Mouse (Mus musculus) fibroblast of lung, adult 2 months (primary cell): ENCODE measurements around the gene Slc27a4.

Experiments
- DNase-seq: peaks from one replicate; pipeline ENCODE4 v3.0.0-alpha.2; 2011; ENCODE audit warnings: low read depth

Gene Slc27a4

DNA sequence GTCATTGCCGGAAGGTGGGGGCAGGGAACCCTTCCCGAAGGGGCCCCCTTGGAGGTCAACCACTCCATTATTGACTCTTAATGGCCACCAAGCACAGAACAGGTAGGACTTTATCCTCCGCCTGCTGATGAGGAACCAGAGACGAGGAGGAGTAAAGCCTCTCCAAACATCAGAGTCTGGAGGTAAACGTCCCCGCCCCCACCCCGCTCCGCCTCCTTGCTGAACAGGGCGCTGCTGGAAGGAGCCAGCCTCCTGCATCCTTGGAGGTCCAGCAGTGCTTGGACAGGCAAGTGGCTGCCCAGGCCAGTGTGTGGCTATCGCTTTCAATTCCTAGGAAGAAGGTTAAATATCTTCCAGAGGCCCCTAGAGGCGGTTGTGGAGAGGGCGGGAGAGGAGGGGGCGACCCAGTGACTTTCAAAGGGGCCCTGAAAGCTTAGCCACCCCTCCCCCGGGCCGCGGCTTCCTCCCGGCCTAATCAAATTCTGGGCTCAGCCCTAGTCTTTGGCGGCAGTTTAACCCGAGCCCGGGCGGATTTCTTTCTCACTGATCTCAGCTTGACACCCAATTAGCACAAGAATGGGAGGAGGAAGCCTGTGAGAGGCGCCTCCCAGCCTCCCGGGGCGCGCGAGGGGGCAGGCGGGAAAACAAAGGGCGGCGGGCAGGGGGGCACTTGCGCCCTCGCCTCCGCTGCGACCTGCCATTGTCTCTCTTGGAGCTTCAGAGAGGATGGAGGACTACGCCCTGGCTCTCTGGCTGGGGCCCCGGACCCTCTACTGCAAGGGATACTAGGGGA is 17.8 kb downstream of the Slc27a4 start, which contains the start of gene Urm1:
Gene Urm1 (plus strand): TSS at position 51 of the 793 bp plus-strand sequence.
- no peak for DNase-seq

- DNase-seq = no peak
These were observed 24.0 kb downstream of the Slc27a4 start for GRCm38 (mm10) chr2:29826318-29826925.

- peak; percentile 94 for DNase-seq
These were observed 24.7 kb downstream of the Slc27a4 start for GRCm38 (mm10) chr2:29826926-29827708.

DNA sequence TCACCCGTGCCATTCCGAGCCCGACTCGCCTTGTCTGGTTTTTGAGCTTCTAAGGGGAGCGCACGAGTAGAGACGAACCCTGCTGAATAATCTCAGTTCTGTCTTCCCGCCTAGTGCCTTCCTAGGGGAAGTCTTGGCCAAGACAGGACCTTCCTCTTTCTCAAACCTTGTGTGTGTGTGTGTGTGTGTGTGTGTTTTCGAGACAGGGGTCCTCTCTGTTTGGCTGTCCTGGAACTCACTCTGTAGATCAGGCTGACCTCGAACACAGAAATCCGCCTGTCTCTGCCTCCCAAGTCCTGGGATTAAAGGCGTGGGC is 25.2 kb downstream of the Slc27a4 start:
- DNase-seq = no peak

GRCm38 (mm10) chr2:29831106-29831505 is 28.7 kb downstream of the Slc27a4 start:
- DNase-seq = no peak

- DNase-seq = no peak
These were observed 31.4 kb downstream of the Slc27a4 start for GRCm38 (mm10) chr2:29833796-29834195.

GRCm38 (mm10) chr2:29835391-29835899 is 33.0 kb downstream of the Slc27a4 start:
- DNase-seq = no peak

- DNase-seq = no peak
These were observed 37.0 kb downstream of the Slc27a4 start for GRCm38 (mm10) chr2:29839460-29839859.

DNA sequence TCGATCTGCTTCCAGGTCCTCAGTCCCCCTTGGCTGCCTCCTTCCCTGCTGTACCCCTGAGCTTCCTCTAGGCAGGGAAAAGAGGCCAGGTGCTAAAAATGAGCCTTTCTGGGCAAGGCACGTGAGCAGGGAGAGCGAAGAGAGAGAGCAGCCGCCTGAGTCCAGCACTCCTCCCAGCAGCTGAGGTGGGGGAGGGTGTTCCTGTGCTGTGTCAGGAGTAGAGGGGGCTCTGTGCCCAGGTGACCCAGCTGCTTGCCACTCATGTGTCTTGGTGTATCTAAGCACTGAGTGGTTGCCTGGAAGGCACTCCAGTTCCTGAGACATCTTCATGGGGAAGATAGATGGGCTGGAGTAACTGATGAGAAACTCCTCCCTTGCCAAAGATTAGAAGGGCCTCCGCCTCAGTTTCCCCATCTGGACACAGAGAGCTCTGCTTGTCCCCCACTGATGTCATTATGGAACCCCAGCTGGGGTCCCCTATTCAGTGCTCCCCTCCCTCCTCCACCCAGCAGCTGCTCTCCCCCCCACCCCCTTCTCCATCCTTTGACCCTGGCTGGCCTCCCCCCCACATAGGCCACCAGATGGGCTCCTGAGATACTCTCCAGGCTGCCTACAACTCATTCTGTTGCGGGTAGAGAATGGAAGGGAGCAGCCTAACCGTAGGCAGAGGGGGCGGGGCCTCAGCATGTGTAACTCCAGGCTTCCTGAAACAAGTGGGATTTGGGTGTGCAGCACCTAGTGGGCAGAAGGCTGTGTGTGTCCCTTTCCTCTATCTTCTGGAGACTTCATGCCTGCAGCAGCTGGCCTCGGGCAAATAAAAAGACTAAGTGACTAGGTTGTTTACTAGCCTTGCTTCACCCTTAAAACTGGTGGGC is 41.0 kb downstream of the Slc27a4 start:
- no peak for DNase-seq

DNA sequence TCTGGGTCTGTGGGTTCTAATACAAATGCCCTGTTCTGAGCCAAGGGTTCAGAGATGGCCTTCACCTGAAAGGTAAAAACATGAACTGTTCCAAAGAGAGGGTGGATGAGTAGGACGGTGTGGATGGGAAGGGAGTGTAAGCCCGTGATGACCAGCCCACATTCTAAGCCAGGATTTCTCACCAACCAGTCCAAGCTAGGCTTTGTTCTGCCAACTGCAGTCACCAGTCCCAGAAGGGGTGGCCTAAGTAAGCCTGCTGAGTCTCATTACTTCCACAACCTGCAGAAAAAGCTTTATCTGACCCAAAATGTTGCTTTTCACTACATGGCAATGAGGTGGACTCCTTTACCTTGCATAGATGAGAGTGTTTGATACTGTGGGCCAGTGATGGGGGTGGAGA is 41.7 kb downstream of the Slc27a4 start:
- DNase-seq = no peak

DNA sequence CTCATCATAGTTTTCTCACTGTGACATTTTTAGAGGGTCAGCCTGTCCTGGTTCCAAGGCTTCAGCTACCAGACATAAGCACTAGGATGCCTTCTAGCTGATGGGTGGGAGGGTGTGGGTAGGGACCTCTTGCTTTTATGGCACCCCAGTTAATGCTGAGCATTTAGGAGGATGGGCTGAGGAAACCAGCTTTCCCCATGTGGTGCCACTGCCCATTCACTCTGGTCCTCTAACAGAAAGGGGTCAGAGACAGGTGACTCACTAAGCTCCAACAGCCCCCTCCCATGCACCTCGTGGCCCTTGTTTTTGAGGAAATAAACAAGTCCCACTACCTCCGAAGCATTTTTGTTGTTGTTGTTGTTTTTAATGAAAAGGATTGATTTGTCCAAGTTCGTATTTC is 42.2 kb downstream of the Slc27a4 start:
- no peak for DNase-seq

DNA sequence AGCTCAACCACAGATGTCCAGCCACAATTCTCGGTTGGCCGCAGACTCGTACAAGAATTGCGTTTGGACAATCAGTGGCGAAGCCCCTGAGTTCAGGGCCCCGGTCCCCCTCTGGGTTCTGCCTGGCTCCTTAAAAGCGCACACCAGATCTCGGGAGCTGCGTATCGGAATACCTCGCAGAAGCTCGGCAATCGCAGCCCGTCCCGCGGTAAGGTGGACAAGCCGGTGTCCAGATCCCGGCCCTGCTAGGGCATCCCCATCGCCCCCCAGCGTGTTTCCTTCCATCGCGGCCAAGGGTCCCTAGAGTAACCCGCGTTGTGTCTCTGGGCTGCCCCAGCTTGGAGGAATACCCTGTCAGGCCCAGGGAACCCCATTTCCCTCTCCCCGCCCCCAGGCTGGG is 43.2 kb downstream of the Slc27a4 start:
- DNase-seq = no peak

- no peak for DNase-seq
These were observed 43.8 kb downstream of the Slc27a4 start for GRCm38 (mm10) chr2:29846061-29846853.

DNA sequence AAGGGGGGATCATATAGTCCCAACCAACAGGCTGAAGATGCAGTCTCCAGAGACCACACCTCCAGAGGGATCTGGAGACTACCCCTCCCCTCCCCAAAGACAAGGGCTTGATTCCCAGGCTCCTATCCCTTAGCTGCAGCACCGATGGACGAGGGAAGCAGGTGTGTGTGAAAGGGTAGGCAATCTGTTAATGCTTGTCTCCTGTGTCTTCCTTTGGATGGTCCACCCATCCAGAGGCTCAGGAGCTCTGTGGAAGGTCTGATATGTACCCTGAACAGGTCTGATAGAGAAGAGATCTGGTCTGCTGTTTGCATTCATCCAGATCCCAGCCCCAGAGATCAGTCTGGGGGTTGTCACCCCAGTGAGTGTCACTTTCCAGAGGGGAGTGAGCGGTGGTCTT is 44.5 kb downstream of the Slc27a4 start:
- DNase-seq = no peak

DNA sequence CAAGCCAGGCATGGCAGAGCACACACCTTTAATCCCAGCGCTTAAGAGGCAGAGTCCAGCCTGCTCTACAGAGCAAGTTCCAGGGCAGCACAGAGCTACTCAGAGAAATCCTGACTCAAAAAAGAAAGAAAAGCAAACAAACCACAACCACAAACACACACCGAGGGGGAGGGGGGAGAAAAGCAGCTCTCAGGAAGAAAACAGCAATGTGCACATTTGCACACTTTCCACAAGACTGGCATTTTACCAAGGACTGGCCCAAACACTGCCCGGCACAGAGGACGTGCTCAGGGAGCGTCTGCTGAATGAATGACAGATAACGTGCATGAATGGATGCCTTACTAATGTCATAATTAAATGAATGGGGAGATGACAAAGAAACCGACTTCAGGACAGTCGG is 46.6 kb downstream of the Slc27a4 start:
- no peak for DNase-seq

- no peak for DNase-seq
These were observed 47.5 kb downstream of the Slc27a4 start for GRCm38 (mm10) chr2:29849841-29850480.

DNA sequence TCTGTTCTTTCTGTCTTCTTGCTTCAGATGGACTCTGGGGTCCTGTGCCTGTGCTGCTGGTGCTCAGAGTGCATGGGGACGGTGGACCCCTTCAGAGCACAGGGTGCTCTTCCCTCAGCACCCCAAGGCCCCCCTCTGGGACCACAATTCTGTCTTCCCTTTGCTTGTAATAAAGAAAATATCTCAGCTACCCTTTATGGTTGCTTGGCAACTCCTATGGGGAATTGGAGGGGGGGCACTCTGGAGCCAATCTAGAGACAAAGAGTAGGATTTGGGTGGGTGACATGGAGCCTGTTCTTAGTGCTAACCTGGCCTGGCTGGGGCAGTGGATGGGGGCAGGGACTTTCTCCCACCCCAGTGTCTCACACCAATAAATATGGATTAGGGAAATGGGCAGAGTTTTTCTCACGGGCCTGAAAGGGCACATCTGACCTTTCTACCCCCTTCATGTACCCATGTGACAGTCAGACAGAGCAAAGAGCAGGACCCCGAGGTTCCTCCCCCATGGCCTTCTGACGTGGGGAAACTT is 50.6 kb downstream of the Slc27a4 start:
- DNase-seq = no peak

GRCm38 (mm10) chr2:29853736-29854135 is 51.3 kb downstream of the Slc27a4 start:
- no peak for DNase-seq

DNA sequence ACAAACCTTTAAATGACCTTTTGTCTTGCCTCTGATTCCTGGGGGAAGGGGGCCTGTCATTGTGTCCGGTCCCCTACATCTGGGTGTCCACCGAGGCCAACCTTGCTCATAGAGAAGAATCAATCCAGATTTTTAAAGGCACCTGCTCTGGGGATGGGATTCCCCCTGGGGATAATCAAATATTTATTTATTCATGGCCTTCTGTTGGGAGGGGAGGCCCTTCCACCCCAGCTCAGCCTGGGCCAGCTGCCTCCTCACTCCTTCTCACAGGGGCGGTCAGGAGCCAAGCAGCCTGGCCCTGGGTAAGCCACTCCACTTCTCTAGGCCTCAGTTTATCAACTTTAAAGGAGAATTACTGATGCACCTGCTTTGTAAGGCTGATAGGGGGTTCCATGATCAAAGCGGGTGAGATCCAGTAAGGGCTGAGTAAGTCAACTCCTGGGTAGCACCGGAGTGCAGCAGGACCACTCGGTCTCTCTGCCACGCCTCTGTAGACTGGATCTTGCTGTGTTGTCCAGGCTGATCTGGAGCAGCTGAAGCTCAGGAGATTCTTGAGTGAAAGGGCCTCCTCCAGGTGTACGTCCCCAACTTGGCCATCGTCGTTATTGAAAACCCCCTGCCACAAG is 53.3 kb downstream of the Slc27a4 start:
- no peak for DNase-seq
